Mouse (Mus musculus) limb, embryonic 10.5 days (tissue): Measurements from ENCODE around the gene Parp16. TPM values are rescaled to one million over a fixed set of nuclear protein-coding genes. Genes with fewer than 3 reads are reported as not detected.
"Not testable (repeated sequence)": the region's sequence is repeated elsewhere in the genome, so short reads cannot be mapped to it uniquely, and the experiment has no call there.

Source experiments
- DNase-seq: peaks from one replicate; pipeline ENCODE4 v3.0.0-alpha.2; 2017; ENCODE audit warnings: low spot score
- H3K27ac ChIP-seq: fragments of 300-500 bp; sonication (generic); 2 replicates; pipeline ENCODE4 v1.5.1; 2016; ENCODE audit warnings: mild to moderate bottlenecking
- H3K27me3 ChIP-seq: fragments of 300-500 bp; sonication (generic); 2 replicates; pipeline ENCODE4 v1.6.1; 2016; ENCODE audit warnings: low read depth, mild to moderate bottlenecking; ENCODE audit not compliant: poor library complexity, severe bottlenecking
- H3K36me3 ChIP-seq: fragments of 300-500 bp; sonication (generic); 2 replicates; pipeline ENCODE4 v1.6.1; 2016; ENCODE audit warnings: mild to moderate bottlenecking, moderate library complexity
- H3K4me1 ChIP-seq: fragments of 300-500 bp; sonication (generic); 2 replicates; pipeline ENCODE4 v1.6.1; 2016
- H3K4me3 ChIP-seq: fragments of 300-500 bp; sonication (generic); 2 replicates; pipeline ENCODE4 v1.5.1; 2016; ENCODE audit warnings: mild to moderate bottlenecking, moderate library complexity
- H3K9me3 ChIP-seq: fragments of 300-500 bp; sonication (generic); replicated peaks from 2 replicates; pipeline ENCODE4 v1.6.1; 2016; ENCODE audit warnings: mild to moderate bottlenecking
- WGBS: fragments of 180-500 bp; shearing (Covaris S2); methylation state at CpG from one replicate; pipeline ENCODE4 v1.1.7; 2016; 5-methylcytosine and 5-hydroxymethylcytosine counted together
- polyA plus RNA-seq: library from polyadenylated mRNA; unstranded; fragments of >200 nt; fragmentation: Nextera tagmentation; extraction: Ambion mirVana; gene quantifications from 2 replicates; pipeline ENCODE4 v1.2.1, GENCODE M21; 2016

Parp16 gene
- polyA plus RNA-seq, 1 experiment from 2014 or later = 8.7 TPM

DNA sequence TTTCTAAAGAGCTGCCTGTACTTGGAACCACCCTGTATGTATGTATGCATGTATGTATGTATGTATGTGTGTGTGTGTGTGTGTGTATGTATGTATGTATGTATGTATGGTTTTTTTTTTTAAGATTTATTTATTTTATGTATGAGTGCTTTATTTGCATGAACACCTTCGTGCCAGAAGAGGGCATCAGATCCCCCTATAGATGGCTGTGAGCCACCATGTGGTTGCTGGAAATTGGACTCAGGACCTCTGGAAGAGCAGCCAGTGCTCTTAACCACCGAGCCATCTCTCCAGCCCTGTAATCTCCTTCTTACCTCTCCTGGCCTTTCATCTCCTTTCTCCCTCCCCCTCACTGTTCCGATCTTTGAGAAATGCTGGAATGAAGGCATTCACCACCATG lies 25.2 kb downstream of the Parp16 start:
- not testable (repeated sequence) for H3K36me3 ChIP-seq, H3K9me3 ChIP-seq, H3K27ac ChIP-seq, DNase-seq, H3K4me3 ChIP-seq, H3K27me3 ChIP-seq
- 42% methylated on average over 3 of the region's 3 CpGs for WGBS
- H3K4me1 ChIP-seq = peaks cover 27% of the 10 kb centered on the region

DNA sequence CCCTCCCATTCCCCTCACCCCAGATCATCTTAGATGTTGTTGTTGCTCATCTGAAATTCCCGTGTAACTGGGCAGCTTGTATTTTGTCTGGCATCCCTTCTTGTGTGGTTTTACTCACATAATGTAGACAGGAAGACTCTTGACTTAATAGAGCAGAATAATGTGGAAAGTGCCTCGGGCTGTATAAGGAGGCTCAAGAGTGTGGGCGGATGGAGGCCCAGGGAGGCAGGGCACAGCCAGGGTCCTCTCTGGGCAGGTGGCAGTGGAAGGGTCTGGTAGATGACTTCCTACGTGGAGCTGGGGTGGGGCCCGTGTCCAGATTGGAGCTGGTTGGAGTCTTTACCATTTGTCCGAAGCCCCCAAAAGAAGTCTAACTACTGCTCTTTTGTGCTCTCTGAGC lies 28.8 kb downstream of the Parp16 start:
- Histone ChIP-seq H3K4me1 (no peaks in the 10 kb centered on the region), H3K27ac (no peak overlapping the region), H3K4me3 (no peak overlapping the region), H3K9me3 (no peaks in the 10 kb centered on the region), H3K27me3 (no peaks in the 10 kb centered on the region), H3K36me3 (peaks cover 6% of the 10 kb centered on the region; the same call in 1 of the 2 replicates)
- WGBS = 88% methylated on average over 6 of the region's 6 CpGs
- no peak for DNase-seq

DNA sequence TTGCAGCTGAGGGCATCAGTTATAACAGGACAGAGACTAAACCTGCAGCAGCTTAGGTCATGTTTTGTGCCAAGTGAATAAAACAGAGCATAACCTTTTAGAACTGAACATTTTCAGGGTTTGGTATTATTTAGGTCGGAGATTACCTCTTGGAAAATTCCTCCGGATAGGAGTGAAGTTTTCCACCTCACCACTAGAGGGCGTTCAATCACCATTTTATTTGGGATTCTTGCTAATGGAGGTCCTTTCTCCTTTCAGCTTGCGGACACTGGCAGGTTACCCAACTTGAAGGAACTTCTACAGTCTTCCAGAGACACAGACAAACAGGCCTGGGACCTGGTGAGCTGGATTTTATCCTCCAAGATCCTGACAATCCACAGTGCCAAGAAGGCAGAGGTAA lies 30.6 kb downstream of the Parp16 start:
- no peak overlapping the region for H3K27ac ChIP-seq
- H3K4me3 ChIP-seq = no peak overlapping the region
- no peaks in the 10 kb centered on the region for H3K27me3 ChIP-seq
- H3K4me1 ChIP-seq = no peaks in the 10 kb centered on the region
- 38% methylated on average over 4 of the region's 4 CpGs for WGBS
- peaks cover 16% of the 10 kb centered on the region for H3K36me3 ChIP-seq
- H3K9me3 ChIP-seq = no peaks in the 10 kb centered on the region
- DNase-seq = peak; percentile 47

DNA sequence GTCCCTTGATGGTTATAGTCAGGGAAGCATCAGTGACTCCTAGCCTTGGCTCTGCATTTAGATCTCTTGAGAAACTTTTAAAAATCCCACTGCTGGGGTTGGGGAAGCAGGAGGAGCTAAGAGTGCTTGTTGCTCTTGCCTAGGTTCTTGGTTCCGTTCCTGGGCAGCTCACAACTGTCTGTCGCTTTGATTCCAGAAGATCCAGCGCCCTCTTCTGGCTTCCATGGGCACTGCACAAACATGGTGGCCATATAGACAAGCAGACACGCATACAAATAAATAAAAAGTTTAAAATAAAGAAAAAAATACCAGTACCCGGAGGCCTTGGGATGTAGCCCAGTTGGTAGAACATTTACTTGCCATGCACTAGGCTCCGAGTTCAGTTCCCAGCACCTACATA lies 35.1 kb downstream of the Parp16 start:
- Histone ChIP-seq H3K27ac (no peak overlapping the region), H3K4me3 (no peak overlapping the region), H3K36me3 (peaks cover 34% of the 10 kb centered on the region), H3K27me3 (no peaks in the 10 kb centered on the region), H3K9me3 (no peaks in the 10 kb centered on the region), H3K4me1 (peaks cover 5% of the 10 kb centered on the region)
- no peak for DNase-seq
- WGBS = 74% methylated on average over 6 of the region's 6 CpGs

DNA sequence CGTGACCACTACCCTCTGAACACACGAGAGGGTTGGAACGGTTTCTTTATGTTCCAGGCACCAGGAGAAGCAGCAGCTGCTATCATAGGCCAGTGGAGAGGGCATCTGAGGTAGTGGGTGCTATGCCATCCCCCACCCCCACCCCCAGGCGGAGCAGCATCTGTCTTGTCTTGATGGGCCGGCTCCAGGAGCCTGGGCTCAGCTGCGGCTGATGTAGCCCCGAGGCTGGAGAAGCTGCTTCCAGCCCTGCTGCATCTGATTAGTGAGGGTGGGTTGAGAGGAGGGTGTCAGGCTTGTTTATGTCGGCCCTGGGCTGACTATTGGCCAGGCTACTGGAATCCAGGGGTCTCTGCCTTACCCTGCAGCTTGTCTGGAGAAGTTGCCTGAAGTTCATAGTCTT lies 36.1 kb downstream of the Parp16 start:
- H3K36me3 ChIP-seq = peaks cover 35% of the 10 kb centered on the region
- no peak overlapping the region for H3K4me3 ChIP-seq
- peaks cover 5% of the 10 kb centered on the region for H3K4me1 ChIP-seq
- H3K27ac ChIP-seq = no peak overlapping the region
- WGBS = 46% methylated on average over 8 of the region's 8 CpGs
- no peaks in the 10 kb centered on the region for H3K27me3 ChIP-seq
- no peaks in the 10 kb centered on the region for H3K9me3 ChIP-seq
- DNase-seq = no peak

DNA sequence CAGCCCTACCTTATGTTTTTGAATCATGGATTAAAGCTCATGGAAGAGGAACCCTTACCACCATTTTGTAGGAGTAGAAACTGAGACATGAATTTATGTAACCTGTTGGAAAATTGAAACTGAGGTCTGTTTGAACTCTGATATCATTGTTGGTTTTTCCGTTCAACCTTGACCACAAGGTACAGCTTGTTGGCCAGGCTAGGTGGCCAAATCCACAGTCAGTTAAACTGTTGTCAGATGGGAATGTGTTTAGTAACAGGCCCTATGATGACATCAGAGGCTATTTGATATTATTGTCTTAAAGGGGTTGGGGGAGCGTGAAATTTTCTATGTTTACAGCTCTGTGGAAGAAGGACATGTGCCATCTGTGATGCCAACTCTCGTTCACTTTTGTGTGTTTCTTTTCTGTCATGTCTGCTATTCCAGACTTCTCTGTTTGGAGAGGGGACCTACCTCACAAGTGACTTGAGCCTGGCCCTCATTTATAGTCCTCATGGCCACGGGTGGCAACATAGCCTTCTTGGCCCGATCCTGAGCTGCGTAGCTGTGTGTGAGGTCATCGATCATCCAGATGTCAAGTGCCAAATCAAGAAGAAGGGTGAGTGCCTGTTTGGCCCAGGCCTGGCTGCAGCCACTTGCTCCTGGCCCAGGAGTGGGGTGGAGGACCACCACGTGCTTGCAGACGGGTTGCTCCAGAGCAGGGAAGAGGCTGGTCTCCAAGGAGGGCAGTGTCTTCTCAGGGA lies 38.3 kb downstream of the Parp16 start:
- no peak for DNase-seq
- 87% methylated on average over 9 of the region's 9 CpGs for WGBS
- Histone ChIP-seq H3K36me3 (peaks cover 37% of the 10 kb centered on the region), H3K4me1 (peaks cover 14% of the 10 kb centered on the region), H3K4me3 (no peak overlapping the region), H3K27me3 (no peaks in the 10 kb centered on the region), H3K9me3 (no peaks in the 10 kb centered on the region), H3K27ac (no peak overlapping the region)

DNA sequence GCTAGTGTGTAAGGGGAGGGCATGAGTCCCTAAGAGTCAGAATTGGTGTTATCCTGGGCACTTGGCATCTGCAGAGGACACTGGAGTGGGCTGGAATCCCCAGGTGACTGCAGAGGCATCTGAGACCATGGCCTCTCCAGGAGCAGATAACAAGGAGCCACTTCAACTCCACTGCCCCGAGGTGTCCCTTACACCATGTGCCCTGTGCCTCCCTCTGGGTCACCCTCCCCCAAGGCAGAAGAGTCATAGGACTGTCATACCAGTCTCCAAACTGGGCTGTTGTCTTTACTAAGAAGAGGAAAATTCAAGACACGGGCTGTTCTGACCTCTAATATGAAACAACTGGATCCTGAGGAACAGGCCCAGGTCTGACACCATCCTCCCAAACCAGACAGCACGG lies 39.6 kb downstream of the Parp16 start:
- H3K4me3 ChIP-seq = no peak overlapping the region
- no peaks in the 10 kb centered on the region for H3K9me3 ChIP-seq
- peaks cover 19% of the 10 kb centered on the region for H3K4me1 ChIP-seq
- 86% methylated on average over 3 of the region's 3 CpGs for WGBS
- no peak for DNase-seq
- H3K27ac ChIP-seq = no peak overlapping the region
- H3K27me3 ChIP-seq = no peaks in the 10 kb centered on the region
- peaks cover 39% of the 10 kb centered on the region for H3K36me3 ChIP-seq

DNA sequence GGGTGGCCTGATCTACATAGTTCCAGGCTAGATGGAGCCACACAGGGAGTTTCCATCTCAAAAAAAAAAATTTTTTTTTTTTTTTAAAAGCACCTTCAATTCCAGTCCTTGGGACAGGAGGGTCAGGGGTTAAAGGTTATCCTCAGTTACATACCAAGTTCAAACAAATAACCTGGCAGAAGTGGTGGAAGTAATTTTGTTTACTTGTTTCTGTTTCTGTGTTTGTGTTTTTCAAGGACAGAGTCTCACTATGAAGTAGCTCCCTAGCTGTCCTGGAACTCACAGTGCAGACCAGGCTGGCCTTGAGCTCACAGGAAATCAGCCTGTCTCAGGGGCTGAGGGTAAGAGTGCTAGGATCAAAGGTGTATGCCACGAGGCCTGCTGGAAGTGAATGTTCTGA lies 40.4 kb downstream of the Parp16 start:
- WGBS = 43% methylated on average over 1 of the region's 1 CpGs
- no peak for DNase-seq
- H3K4me3 ChIP-seq = no peak overlapping the region
- H3K9me3 ChIP-seq = no peaks in the 10 kb centered on the region
- H3K27ac ChIP-seq = no peak overlapping the region
- H3K36me3 ChIP-seq = peaks cover 31% of the 10 kb centered on the region
- H3K27me3 ChIP-seq = no peaks in the 10 kb centered on the region
- H3K4me1 ChIP-seq = peaks cover 23% of the 10 kb centered on the region

DNA sequence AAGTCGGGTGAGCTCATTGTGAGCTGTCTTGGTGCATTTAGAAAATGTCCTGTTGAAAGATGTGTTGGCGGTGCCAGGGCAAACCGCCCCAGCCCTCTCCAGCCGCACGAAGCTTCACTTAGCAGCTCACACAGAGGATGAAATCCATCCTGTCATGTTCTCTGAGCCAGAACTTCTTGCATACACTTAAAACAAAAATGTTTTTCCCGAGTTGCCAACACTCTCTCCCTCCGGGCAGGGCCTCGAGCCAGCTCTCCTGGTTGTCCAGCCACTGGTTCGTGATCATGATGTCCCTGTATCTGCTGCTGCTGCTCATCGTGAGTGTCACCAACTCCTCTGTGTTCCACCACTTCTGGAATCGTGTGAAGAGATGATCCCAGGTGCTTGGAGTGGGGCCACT lies 42.5 kb downstream of the Parp16 start:
- peak overlapping the region; percentile 44; the same call in 1 of the 2 replicates for H3K27ac ChIP-seq
- peaks cover 18% of the 10 kb centered on the region for H3K4me1 ChIP-seq
- 87% methylated on average over 11 of the region's 11 CpGs for WGBS
- no peak overlapping the region for H3K4me3 ChIP-seq
- no peaks in the 10 kb centered on the region for H3K27me3 ChIP-seq
- peaks cover 28% of the 10 kb centered on the region for H3K36me3 ChIP-seq
- H3K9me3 ChIP-seq = no peaks in the 10 kb centered on the region
- DNase-seq = no peak

DNA sequence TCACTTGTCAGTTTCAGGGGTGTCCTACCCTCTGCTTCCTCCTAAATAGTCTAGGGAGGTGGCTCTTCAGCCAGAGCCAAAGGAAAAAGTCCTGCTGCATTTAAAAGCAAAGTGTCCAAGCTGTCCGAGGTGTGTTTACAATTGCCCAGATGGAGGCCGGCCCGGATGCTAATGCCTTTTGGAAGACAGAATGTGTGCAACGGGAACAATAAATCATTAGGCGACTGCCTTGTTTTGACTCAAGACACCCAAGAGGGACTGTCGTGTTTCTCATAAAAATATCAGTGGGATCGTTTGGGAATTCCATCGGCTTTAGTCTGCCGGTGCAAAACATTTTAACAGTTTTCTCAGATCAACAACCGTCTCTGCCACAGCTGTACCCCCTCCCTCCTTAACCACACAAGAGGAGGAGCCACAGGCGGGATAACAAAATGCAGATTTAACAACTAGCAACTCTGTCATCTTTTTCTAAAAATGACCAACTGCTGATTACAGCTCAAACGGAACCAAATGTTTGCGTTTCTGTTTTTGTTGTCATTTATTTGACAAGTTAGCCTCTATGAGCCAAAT lies 43.1 kb downstream of the Parp16 start:
- no peak for DNase-seq
- Histone ChIP-seq H3K4me1 (peaks cover 22% of the 10 kb centered on the region), H3K27ac (peak overlapping the region; percentile 44), H3K36me3 (peaks cover 28% of the 10 kb centered on the region), H3K9me3 (no peaks in the 10 kb centered on the region), H3K27me3 (no peaks in the 10 kb centered on the region), H3K4me3 (no peak overlapping the region)
- WGBS = 50% methylated on average over 13 of the region's 13 CpGs

DNA sequence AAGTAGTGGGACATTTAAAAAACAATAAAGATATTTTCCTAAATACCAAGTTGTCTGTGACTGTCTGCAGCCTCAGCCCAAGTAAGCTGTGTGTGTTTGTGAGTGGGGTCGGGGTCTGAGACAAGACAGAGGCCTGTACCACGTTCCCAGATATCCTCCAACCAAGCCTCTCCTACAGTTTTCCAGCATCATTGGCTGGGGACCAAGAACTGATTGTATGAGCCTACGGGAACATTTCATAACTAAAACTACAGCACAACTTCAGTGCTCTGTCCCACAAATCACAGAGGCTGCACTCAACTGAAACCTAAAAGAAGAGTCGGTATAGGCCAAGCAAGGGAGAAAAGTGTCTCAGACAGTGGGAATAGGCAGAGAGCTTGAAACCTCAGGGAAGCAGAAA lies 44.0 kb downstream of the Parp16 start:
- Histone ChIP-seq H3K9me3 (no peaks in the 10 kb centered on the region), H3K4me1 (peaks cover 31% of the 10 kb centered on the region), H3K36me3 (peaks cover 24% of the 10 kb centered on the region), H3K4me3 (no peak overlapping the region), H3K27ac (no peak overlapping the region; the same call in 1 of the 2 replicates), H3K27me3 (no peaks in the 10 kb centered on the region)
- no peak for DNase-seq
- WGBS = 93% methylated on average over 4 of the region's 4 CpGs

DNA sequence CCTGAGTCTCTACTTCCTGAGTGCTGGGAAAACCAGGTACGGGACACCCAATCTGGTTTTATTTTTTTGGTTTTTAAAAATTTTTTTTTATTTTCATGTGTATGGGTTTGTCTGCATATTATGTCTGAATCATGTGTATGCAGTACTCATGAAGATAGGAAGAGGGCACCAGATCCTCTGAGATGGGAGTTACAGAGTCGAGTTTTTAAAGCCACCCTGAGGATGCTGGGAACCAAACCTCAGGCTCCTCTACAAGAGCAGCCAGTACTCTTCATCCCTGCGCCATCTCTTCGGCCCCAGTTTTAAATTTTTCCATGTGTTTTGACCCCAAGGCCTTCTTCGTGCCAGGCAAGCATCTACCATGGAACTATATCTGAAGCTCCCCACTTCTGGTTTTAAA lies 44.6 kb downstream of the Parp16 start:
- Histone ChIP-seq H3K4me3 (no peak overlapping the region), H3K36me3 (peaks cover 19% of the 10 kb centered on the region), H3K27ac (no peak overlapping the region), H3K4me1 (peaks cover 35% of the 10 kb centered on the region), H3K9me3 (no peaks in the 10 kb centered on the region), H3K27me3 (no peaks in the 10 kb centered on the region)
- WGBS = 88% methylated on average over 5 of the region's 5 CpGs
- no peak for DNase-seq

DNA sequence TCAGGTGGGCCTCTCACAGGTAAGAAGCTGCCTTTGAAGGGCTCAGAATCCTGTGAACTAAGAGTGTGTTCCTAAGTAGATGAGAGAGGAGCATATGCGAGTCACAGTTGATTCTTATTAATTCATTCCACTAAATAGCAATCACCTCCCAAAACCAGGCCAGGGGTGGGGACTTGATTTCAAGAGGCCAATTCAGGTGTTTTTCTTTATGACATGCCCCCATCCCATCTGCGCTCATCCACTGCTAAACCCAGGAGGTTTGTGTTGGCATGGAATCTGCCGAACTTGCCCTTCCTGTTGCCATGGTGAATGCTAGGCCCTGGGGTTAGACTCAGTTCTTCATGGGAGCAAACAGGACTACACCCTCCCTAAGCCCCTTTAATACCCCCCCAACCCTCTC lies 45.4 kb downstream of the Parp16 start:
- Histone ChIP-seq H3K4me3 (no peak overlapping the region), H3K36me3 (peaks cover 14% of the 10 kb centered on the region), H3K9me3 (no peaks in the 10 kb centered on the region), H3K27ac (no peak overlapping the region), H3K4me1 (peaks cover 35% of the 10 kb centered on the region), H3K27me3 (no peaks in the 10 kb centered on the region)
- 90% methylated on average over 3 of the region's 3 CpGs for WGBS
- no peak for DNase-seq
